Mouse (Mus musculus): ENCODE measurements around the gene Sh2b3. TPM values are rescaled to one million over a fixed set of nuclear protein-coding genes. Genes with fewer than 3 reads are reported as not detected.
"Not testable (repeated sequence)": the region's sequence is repeated elsewhere in the genome, so short reads cannot be mapped to it uniquely, and the experiment has no call there.

Gene Sh2b3
- polyA plus RNA-seq (2012; rRNA removed), result 16.3 and 17.6 TPM in 2 replicates

DNA sequence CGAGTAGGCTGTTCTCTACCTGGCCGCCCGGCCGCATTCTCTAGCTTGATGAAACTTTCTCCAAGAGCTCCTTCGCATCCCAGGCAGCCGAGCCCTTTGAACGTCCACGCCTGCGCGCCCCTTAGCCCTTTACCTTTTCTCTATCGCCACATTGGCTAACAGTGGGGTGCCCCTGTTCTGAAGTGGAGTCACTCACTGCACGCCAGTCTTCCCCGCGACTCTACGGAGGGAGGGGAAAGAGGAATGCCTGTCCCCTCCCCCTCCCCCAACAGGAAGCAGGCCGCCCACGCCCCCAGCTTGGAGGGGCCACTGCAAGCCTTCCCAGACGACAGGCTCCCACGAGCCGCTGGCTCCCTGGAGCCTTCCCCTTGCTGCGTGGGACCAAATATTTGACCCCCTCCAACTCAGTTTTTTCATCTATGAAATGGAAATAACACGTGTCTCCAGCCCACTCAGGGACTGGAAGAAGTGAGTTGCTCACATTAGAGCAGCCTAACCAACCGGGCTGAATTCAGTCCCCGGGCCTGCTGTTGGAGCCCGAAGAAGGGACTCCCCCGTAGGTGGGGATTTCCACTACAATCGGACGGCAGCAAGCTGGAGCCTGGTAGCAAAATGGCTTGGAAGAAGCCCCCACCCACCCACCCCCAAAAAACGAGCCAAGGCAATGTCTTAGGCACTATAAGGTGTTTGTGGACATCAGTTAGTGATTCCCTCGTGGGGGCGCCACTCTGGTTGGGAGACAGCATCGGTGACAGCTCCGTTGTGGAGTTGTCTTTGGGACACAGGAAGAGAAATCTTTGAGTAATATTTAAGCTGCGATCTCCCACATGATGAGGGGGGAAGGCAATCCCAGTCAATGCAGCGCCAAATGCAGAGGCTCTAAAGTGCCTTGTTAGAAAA lies at the start of gene Sh2b3:
TSS of gene Sh2b3 (minus strand) at position 206 of the 900 bp plus-strand sequence.
- peak in 1 of 2 experiments; percentile 48 for DNase-seq (ENCODE audit: extremely low spot score in 1 of 2, low spot score in 1 of 2)

- no peak for DNase-seq (ENCODE audit: extremely low spot score in 1 of 2, low spot score in 1 of 2)
Measured at GRCm38 (mm10) chr5:121883356-121883755, 45.9 kb upstream of the Sh2b3 start.

DNA sequence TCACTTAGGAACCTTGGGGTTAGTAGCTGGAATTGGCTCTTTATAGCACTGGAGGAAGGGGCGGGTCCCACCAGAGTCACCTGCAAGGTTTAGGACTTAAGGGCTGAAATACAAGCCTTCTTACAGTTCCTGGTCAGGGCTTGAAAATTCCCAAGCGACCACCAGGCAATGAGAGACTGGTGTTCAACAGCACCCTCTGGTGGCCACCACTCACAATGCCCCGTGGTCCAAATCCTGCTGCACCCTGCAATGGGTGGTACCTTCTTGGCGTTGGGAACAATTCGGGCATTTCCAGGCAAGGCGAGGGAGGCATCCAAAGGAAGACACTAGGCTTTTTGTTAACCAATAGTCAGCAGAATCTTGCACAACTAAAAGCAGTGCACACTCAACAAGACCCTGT lies 41.8 kb upstream of the Sh2b3 start:
- DNase-seq (ENCODE audit: extremely low spot score in 1 of 2, low spot score in 1 of 2), result peak in 1 of 2 experiments; percentile 35

GRCm38 (mm10) chr5:121878703-121879102 lies 41.3 kb upstream of the Sh2b3 start:
- peak in 1 of 2 experiments; percentile 24 for DNase-seq (ENCODE audit: extremely low spot score in 1 of 2, low spot score in 1 of 2)

DNA sequence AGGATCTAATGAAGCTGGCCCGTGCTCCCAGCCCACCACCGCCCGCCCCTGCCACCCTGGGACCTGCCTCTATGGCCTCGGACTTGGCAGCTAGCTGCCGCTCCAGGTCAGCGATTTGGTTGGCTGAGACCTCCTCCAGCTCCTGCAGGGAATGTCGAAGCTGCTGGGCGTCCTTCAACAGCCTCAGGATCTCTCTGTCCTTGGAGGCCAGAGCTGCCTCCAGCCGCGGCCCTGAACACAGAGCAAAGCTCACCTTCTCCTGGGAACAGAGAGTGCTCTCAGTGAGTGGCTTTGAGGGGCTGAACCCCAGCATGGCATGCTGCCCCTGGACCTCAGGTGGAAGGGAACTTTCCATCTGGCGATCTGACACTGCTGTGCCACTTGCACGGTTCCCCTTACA lies 39.5 kb upstream of the Sh2b3 start:
- DNase-seq (ENCODE audit: extremely low spot score in 1 of 2, low spot score in 1 of 2), result no peak

DNA sequence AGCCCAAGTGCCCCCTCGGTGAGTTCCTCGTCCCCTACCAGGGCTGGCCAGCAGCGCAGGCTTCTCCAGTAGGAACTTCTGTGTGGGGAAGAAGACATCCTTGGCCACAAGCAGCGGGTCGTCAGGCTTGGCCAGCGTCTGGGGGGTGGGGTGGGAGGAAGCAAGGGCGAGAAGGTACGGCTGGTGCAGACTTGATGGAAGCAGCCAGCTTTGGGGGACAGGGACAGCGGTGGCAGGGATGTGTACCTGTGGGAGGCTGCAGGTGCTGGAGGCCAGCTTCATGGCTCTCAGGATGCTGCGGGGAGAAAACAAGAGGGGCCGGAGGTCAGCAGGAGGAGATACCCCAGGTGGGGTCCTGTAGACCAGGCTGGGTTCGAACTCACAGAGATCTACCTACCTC lies 37.6 kb upstream of the Sh2b3 start:
- no peak for DNase-seq (ENCODE audit: extremely low spot score in 1 of 2, low spot score in 1 of 2)

DNA sequence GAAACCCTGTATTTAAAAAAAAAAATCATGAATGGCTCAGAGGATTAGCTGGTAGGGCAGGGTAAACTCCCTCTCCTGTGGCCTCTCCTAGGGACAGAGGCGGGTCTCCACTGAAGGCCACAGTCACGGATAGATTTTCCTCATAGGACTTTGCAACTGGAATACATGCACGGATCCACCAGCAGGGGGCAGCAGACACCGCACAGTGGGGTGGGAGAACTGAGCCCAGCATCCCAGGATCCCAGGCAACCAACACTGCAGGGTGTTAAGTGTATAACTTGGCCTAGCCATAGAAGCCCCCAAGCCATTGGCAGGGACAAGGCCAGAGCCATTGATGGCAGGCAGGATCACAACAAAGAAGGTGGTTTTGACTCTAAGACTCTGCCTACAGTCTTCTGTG lies 34.7 kb upstream of the Sh2b3 start:
- peak in 1 of 2 experiments; percentile 90 for DNase-seq (ENCODE audit: extremely low spot score in 1 of 2, low spot score in 1 of 2)

DNA sequence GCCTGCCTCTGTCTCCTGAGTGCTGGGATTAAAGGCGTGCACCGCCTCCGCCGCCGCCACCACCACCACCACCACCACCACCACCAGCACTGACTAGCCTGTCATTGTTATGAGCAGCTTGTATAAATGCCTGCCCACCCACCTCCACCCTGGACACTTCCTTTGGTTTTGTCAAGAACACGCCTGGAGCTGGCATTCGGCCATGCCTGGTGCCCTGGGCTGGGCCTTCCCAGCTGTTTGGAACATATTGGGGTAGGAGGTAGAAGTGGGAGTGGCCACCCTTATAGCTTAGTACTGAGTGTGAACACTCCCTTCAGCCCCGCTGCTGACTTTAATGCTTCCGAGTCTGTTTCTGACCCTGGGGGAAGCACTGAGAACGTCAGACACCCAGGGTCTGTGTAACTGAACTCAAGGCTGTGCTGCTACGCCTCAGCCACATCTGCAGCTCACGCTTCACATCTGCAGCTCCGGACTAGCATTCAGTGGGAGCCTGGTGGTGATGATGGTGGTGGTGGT lies 34.1 kb upstream of the Sh2b3 start:
- no peak for DNase-seq (ENCODE audit: extremely low spot score in 1 of 2, low spot score in 1 of 2)

GRCm38 (mm10) chr5:121870832-121871231 lies 33.4 kb upstream of the Sh2b3 start:
- no peak for DNase-seq (ENCODE audit: extremely low spot score in 1 of 2, low spot score in 1 of 2)

DNA sequence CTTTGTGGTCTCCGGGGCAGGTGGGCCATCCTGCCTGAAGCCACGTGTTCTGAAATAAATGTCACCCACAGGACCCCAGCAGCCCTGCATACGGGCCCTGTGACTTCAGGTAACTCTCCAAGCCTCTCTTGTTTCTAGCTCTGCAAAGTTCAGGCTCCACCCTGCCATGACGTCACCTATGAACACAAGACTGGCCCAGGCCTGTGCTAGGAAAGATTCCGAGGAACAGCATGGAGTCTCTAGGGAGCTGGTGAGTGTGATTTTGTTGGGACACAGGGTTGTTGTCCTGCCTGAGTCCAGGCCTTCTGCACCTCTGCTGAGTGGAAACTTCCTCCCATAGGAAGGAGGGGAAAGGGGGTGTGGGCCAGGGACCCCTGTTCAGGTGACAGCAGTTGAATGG lies 30.5 kb upstream of the Sh2b3 start:
- no peak for DNase-seq (ENCODE audit: extremely low spot score in 1 of 2, low spot score in 1 of 2)

- DNase-seq (ENCODE audit: extremely low spot score in 1 of 2, low spot score in 1 of 2), result no peak
Measured at GRCm38 (mm10) chr5:121864330-121864729, 26.9 kb upstream of the Sh2b3 start.

GRCm38 (mm10) chr5:121861964-121862363 lies 24.5 kb upstream of the Sh2b3 start:
- DNase-seq (ENCODE audit: extremely low spot score in 1 of 2, low spot score in 1 of 2), result no peak

DNA sequence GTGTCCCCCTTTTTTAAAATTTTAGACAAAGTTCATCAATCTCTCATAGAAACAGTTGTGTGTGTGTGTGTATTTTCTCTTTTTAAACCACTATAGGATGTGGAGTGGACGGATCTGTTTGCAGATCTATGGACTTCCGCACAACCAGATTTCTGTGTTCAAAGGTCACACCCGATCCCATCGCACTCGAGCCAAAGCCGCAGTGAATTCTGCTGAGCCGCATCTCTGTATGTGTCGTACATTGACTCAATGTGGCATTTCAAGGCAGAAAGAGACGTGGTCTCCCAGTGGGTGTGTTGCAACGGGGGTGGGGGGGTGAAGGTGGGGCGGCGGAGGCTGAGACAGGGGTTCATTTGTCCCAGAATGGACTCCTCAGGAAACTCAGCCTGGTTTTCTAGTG lies 21.0 kb upstream of the Sh2b3 start:
- no peak for DNase-seq (ENCODE audit: extremely low spot score in 1 of 2, low spot score in 1 of 2)

DNA sequence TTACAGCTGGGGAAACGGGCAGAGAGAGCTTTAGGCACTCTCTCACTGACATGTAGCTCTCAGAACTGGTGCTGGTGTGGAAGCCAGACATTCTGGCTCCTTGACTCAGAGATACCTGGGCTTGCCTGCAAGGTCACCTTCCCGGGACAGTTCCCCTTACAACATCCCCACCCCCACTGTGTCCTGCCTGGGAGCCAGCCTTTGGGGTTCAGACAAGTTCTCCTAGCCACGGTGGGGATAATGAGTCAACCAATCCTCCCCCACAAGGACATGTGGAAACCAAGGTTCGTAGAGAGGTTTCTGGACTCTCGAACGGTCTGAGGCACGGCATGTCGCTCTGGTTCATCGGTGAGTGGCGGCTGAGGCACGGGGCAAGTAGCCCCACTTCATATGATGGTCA lies 19.3 kb upstream of the Sh2b3 start:
- no peak for DNase-seq (ENCODE audit: extremely low spot score in 1 of 2, low spot score in 1 of 2)

DNA sequence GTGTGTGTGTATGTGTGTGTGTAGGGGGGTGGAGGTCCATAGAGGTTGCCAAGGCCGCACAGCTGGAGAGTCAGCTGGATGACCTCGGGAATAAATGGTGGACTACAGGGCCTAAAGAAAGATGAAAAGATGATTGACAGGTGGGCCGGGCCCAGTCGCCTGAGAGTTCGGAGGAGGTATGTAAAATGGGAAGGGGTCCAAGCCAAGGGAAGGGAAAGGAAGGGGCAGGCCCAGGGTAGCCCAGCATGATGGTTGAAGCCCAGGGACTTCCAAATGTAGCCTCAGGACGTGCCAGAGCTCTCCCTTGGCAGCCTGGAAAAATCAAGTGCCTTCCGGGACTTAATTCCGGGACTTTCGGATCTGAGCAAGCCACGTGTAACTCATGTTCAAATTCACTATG lies 17.3 kb upstream of the Sh2b3 start:
- DNase-seq (ENCODE audit: extremely low spot score in 1 of 2, low spot score in 1 of 2), result no peak

- no peak for DNase-seq (ENCODE audit: extremely low spot score in 1 of 2, low spot score in 1 of 2)
Measured at GRCm38 (mm10) chr5:121853368-121854051, 16.1 kb upstream of the Sh2b3 start.

DNA sequence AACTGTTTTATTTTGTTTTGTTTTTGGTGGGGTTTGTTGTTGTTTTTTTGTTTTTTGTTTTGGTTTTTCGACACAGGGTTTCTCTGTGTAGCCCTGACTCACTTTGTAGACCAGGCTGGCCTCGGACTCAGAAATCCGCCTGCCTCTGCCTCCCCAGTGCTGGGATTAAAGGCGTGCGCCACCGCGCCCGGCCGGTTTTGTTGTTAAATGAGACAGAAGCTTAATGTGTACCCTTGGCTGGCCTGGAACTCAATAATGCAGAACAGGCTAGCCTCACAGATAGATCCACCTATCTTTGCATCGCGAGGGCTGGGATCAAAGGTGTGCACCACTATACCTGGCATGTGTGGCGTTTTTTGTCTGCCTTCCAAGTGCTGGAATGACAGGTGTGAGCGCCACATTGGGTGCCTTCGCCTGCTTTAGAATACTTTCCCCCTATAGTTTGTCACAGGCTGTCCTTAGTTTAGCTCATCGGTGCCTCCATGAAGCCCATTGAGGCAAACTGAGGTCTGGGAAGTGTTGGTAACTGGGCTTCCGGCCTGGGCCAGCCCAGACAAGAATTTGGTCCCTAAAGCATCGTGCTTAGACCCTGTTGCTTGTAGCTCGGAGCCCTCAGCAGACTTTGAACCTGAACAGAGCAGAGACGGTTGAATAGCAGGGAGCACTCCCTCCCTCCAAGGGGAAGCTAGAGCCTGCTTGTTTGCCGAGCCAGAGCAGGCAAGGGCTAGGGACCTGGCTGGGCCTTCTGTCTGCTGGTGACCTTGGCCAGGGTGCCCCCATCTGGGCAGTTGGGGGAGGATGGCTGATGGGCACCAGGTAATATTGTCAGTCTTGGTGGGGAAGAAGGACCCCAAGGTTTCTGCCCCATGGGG lies 12.3 kb upstream of the Sh2b3 start:
- DNase-seq (ENCODE audit: extremely low spot score in 1 of 2, low spot score in 1 of 2), result no peak

- DNase-seq (ENCODE audit: extremely low spot score in 1 of 2, low spot score in 1 of 2), result peak; percentile 74 to 93
Measured at GRCm38 (mm10) chr5:121848743-121849142, 11.3 kb upstream of the Sh2b3 start, which contains the start of gene Pheta1. Pheta1 (plus strand) TSS chr5:121848984.

GRCm38 (mm10) chr5:121848035-121848519 lies 10.6 kb upstream of the Sh2b3 start:
- DNase-seq (ENCODE audit: extremely low spot score in 1 of 2, low spot score in 1 of 2), result peak in 1 of 2 experiments; percentile 63

DNA sequence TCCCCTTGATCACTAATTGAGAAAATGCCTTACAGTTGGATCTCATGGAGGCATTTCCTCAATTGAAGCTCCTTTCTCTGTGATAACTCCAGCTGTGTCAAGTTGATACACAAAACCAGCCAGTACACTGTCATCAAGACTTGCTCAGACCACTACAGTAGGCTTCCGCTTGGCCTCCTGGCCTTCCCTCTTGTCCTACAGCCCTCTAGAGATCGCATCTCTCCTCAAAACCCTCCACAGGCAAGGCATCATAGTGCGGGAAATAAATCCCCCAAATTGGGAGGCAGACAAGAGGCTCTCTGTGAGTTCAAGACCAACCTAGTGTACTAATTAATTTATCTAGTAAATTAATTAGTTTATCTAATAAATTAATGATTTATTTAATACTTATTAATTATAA lies 9.8 kb upstream of the Sh2b3 start:
- not testable (repeated sequence) for DNase-seq (ENCODE audit: extremely low spot score in 1 of 2, low spot score in 1 of 2)

Measured in frontal cortex, adult 2 months (tissue).